Mouse (Mus musculus) embryonic fibroblast, embryonic 13.5 days (primary cell): ENCODE measurements at regions not wholly inside any gene's neighbourhood (a gene's known extent, or its start where the extent isn't known, plus 50 kb on each side); places are given as distances from the start of the nearest gene placed in this dataset.

Experiments used
- CTCF ChIP-seq: IDR thresholded peaks from 2 replicates; pipeline ENCODE4 v1.5.1; 2011; ENCODE audit warnings: mild to moderate bottlenecking, control low read depth, low read length, moderate library complexity, borderline replicate concordance; ENCODE audit not compliant: insufficient read depth
- POLR2A ChIP-seq: IDR thresholded peaks from 2 replicates; pipeline ENCODE4 v1.6.1; 2011; ENCODE audit warnings: low read depth, mild to moderate bottlenecking, control low read depth, low read length, moderate library complexity

DNA sequence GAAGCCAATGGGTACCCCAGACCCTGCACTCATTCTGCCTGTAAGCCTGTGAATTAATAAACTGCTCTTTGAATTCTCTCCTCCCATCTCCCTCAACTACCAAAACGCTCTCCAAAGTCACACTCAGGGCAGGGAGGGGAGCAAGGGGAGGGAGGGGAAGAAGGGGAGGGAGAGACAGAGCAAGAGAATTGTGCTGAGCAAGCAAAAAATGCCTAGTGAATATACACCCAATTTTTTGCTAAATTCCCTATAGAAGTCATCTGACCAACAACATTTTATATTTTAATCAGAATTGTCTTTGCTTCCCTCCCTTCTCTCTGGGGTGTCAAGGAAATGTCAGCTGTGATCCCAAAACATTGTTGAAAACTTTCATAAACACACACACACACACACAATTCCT is 170.5 kb upstream of the 1700066M21Rik start:
- TF ChIP-seq CTCF = no peak
- no peak for TF ChIP-seq POLR2A
